Mouse (Mus musculus) layer of hippocampus, adult 9-10 months (tissue): Measurements from ENCODE around the gene Gtf2b.

Experiments
- DNase-seq: peaks from one replicate; pipeline ENCODE4 v3.0.0; 2022; ENCODE audit warnings: low spot score

Gene Gtf2b

DNA sequence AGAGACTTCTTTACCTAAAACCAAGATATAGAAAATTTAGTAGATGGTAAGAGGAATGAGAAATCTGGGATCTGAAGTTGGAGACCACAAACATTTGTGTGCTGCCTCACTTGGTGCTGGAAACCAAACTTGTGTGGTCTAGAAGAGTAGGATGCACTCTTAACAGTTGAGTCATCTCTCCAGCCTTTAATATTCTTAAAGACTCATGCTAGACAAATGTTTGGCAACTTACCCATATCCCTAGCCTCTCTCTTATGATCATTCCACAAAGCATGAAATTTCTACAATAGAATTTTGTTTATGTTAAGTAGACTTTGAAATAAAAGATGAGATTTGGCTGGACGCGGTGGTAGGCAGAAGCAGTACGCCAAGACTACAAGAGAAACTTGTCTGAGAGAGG is 52.7 kb downstream of the Gtf2b start:
- no peak for DNase-seq

DNA sequence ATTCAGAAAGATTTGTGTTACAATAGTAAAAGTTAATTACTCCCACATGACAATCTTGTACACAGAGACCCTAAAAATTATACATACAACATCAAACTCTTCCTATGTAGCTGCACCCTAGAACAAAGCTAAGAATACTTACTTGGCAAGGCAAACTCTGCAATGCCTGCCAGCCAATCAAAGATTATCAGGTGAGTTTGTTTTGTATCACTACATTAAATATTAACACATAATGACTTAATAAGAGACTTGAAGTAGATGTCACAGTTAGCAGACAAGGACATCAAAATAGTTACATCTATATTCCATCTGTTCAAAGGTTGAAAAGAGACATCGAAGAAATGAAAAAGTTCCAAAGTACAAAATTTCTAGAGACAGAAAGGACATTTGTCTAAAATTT is 58.8 kb downstream of the Gtf2b start:
- no peak for DNase-seq

DNA sequence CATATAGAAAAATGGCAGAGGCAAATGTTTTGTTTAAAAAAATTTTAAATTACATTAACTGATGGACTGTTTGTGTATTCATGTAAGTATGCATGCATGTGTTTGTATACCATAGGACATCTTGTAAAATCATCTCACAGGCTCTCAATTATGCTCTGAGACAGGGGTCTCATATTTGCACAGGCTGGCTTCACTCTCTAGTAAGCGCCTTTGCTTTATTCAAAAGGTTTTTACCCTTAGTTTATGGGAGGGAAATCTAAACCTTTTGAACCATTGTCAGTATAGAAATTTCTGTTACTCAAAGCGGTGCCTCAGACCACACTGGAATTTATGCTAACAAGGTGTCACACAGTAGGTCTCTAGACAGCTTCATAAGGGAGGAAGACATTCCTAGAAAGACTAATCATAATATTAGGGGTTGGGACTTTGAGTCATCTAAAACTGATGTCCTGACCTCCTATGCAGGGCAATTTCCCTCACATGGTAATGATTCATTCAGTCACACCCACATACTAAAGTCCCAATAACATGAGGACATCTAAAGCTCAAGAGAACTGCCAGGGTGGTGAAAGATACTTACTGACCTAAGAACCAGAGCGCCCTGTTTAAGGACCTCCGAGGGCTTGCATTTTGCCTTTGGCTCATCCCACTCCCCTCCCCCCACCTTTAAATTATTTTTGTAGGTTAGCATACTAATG is 61.8 kb downstream of the Gtf2b start:
- DNase-seq: no peak

DNA sequence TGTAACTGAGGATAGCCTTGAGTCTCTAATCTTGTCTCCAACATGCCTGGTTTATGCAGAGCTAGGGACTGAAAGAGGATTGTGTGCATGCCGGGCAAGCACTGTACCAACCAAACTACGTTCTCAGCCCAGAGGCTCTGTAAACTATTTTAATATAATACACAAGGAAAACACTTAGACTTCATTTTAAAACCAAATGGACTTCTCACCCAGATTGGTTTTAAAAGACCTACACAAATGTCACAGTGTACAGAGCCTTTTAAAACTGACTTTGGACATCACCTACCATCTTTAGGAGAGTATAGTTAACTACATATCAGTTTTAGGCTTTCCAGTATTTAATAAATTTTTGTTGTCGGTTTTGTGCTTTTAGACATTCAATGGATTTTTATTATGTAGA is 68.1 kb downstream of the Gtf2b start:
- no peak for DNase-seq
